Comparison of ENCODE assay signal across 13 mouse cellular contexts in the genomic region with DNA sequence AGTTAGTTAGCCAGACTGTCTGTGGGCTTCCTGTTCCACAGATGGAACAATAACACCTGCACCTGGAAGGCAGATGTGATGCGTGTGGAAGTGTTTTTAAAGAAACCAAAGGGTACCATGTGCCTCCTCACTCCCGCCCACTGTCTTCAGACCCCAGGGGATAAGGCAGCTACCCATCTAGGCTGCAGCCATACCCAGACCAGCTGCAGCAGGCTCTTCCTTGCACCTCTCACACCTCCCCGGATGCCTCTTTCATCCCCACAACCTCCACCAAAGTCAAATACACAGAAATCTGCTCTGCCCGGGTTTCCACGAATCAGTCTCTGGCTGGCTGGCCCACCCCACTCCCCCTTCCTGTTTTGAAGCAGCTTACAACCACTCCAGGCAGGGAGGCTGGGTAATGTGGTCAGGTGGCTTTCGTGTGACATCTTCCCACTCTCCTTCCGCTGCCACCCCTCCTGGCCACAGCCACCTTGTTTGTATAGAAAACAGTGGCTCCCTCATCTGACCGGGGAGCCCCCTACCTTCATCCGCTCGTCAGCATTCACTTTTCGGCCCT. TPM values are rescaled to one million over a fixed set of nuclear protein-coding genes. Genes with fewer than 3 reads are reported as not detected.
DNase-seq lines count a peak whose midpoint lies in the region.
"Had no signal": no experiment of that assay in that cellular context is flagged by ENCODE, and none has a peak within 500 bp of the region (broad histone marks: within the 10 kb centered on the region; RNA-seq: fewer than 3 reads in every experiment).

No protein-coding gene starts in this region.

- H3K4me3 ChIP-seq in megakaryocyte, embryonic 14.5 days (replicated peaks), result peak overlapping the region; percentile 59
- H3K4me3 ChIP-seq: liver, embryonic 13.5 days; midbrain, embryonic 15.5 days had no signal

- peak; percentile 91 for DNase-seq in CD4-positive, CD25-positive, alpha-beta regulatory T cell, adult 2 months (ENCODE audit: low read depth, low spot score)
- DNase-seq in T-cell, adult 2 months (ENCODE audit: low spot score), result peak; percentile 98
- DNase-seq in splenic B cell, adult 2 months (ENCODE audit: low read depth, low spot score), result peak; percentile 88
- no peak for DNase-seq in left cerebral cortex, adult 11 months (ENCODE audit: low spot score)
- no peak for DNase-seq in frontal cortex, postnatal 14 days (ENCODE audit: low spot score in 2 of 2)
- no peak for DNase-seq in neural tube, embryonic 10.5 days (ENCODE audit: extremely low spot score, low spot score)
- DNase-seq: adrenal gland, adult 8-10 months; embryo, embryonic 11 days; gastrocnemius, postnatal 25 days; kidney, adult 18-20 months; liver, embryonic 13.5 days had no signal

- peaks cover 97% of the 10 kb centered on the region for H3K4me1 ChIP-seq in megakaryocyte, embryonic 14.5 days
- H3K4me1 ChIP-seq: midbrain, embryonic 15.5 days had no signal

- H3K9me3 ChIP-seq in megakaryocyte, embryonic 14.5 days, result no peaks in the 10 kb centered on the region
- H3K9me3 ChIP-seq: liver, embryonic 13.5 days; midbrain, embryonic 15.5 days had no signal

- peaks cover 80% of the 10 kb centered on the region for H3K36me3 ChIP-seq in megakaryocyte, embryonic 14.5 days (replicated peaks; ENCODE audit: low read length)
- peaks cover 29% of the 10 kb centered on the region for H3K36me3 ChIP-seq in splenic B cell, adult 2 months (ENCODE audit: control insufficient read depth, insufficient read depth, low read length, poor library complexity, severe bottlenecking)

- no peaks in the 10 kb centered on the region for H3K27me3 ChIP-seq in megakaryocyte, embryonic 14.5 days (replicated peaks)
- no peaks in the 10 kb centered on the region for H3K27me3 ChIP-seq in splenic B cell, adult 2 months (ENCODE audit: control insufficient read depth, insufficient read depth, low read length, poor library complexity, severe bottlenecking)
- H3K27me3 ChIP-seq: liver, embryonic 13.5 days; midbrain, embryonic 15.5 days had no signal

RNA-seq across cellular contexts. Expression of gene Pik3cd, which starts 44.4 kb away (rescaled TPM):
- 40.4 and 46.2 TPM in 2 replicates for polyA plus RNA-seq in megakaryocyte, embryonic 14.5 days (2012; ENCODE audit: insufficient read depth, low replicate concordance)

Comparison
In these comparisons a context has a peak if more than half of its experiments do, and no peak if none do; other contexts are left out.
1. DNase-seq: peak in CD4-positive, CD25-positive, alpha-beta regulatory T cell, adult 2 months (single experiment), T-cell, adult 2 months (single experiment) and splenic B cell, adult 2 months (single experiment); none in left cerebral cortex, adult 11 months (single experiment), frontal cortex, postnatal 14 days (0 of 2) and neural tube, embryonic 10.5 days (single experiment).